Mouse (Mus musculus) left cerebral cortex, adult 9 months (tissue): ENCODE measurements at regions not wholly inside any gene's neighbourhood (a gene's known extent, or its start where the extent isn't known, plus 50 kb on each side); places are given as distances from the start of the nearest gene placed in this dataset.

ENCODE experiments used
- DNase-seq, 2 experiments: peaks; one replicate each; pipeline ENCODE4 v3.0.0; 2022; ENCODE audit warnings: low spot score in 2 of 2

DNA sequence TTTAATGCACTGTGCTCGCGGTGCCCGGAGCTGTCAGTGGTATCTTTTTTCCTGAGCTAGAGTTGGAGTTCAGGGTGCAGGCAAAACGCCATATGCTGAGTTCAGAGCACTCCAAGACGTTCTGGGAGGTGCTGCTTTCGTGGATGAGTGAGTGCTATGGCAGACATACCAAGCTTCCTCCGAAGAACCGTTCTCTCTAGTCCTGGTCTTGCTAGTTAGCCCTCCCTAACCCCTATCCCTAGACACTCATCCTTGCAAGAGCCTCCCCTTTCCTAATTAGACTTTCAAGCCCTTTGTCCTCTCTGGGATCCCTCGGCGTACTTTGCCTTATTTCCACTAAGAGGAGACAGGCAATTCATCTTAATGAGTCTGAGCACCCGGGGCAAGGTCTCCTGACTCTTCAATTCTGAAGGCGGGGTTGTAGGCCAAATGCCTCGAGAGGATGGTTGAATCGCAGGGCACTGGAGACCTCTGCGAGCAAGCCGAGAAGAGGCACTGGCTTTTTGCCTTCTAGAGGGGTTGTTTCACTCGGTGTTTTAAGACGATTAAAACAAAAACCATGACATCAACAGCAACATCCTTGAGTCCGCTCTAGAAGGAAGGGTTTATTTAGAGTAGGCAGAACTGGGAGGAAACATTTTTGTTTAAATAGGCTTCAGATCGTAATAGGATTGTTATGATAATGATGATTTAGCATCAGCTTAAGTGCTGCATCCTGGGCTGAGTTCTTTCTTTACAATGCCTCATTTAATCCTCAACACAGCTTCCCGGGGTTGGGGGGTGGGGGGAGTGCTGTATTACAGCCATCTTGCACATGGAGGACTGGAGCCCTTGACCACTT lies 243.6 kb downstream of the Ndfip2 start:
- DNase-seq: no peak

DNA sequence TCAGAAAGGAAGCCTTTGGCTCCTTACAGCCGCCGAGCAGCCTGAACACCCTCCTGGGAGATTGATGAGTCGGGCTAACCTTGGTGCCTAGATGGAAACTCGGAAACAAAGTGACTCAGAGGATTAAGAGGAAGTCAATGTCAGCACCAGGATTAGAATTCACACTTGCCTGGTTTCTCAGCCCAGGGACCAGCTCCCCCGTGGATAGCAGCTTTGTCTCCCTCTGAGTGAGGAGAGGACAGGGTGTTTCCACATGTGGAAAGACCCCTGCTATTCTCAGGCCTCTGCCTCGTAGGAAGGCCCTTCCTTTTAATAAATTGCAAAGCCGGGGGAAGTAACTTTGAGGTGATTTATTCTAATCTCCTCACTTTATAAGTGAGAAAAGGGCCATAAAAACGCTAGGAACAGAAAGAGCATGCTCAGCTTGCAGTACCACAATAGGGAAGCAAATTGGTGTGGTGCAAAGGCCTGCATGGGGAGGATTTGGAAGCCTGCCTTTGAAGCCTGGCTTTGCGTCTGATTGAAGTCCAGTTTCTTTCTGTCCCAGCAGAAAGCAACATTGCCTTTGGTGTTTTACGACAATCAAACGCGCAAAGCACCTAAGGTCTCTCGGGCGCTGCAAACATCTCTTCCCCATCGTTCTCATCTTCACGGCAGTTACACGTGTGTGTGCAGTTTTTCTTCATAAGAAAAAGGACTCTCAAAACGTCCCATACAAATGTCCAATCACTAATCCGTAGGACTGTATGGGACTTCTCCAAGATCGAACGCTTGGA lies 242.8 kb downstream of the Ndfip2 start:
- no peak for DNase-seq

DNA sequence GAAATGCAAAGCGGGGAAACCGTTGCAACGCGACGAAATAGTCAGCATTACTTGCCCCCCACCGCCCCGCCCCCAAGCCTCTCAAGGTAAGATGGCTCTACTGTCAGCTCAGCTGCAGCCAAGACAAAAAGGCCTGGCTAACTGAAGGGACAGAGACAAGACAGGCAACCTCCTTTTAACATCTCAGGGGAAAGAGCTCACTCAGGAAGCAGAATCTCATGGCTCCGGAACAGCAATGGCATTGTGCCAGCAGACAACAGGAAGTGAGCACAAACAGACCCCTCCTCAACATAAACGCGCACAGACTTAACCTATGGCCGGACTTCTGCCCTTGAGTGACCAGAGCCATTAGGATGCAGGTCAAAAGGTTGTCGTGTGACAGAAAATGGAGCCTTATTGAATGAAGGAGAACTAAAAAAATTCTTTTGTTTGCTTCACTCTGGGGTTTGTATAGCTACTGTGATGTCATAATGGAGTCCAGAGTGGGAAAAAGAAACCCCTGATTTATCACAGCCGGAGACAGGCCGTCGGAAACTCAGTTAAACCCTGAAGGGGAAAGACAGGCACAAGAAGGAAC lies 241.0 kb downstream of the Ndfip2 start:
- DNase-seq: no peak

DNA sequence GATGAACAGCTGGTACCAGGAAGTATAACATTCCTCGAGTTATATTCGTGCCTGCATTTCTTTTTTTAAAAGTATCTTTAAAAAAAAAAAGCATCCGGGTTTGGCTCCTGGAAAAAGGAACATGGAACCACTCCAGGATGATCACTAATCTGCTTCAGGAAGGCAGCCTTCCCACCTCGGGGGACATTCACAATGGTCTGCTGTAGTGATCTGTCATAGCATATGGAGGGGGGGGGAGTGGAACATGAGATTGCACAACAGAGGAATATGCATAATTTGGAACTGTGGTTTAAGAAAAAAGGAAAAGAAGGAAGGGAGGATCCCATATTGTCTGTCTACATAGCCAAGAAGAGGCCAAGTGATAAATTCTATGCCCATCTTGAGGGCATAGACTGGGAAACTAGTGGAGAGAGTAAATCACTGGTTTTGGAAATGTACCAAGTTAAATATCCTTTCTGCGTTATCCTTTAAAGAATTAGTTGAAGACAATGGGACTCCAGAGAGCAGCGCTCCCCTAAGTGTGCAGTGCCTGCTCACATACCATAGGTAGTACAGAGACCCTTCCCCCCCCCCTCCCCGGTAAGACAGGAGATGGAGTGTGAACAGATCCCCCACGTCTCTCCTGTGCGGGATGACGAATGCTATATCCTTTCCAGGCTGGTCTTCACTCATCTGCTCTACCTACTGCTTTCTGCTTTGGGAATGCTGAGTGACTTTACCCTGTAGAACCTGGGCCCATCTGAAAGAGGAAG lies 240.0 kb downstream of the Ndfip2 start:
- peak in 1 of 2 experiments; percentile 39 for DNase-seq

DNA sequence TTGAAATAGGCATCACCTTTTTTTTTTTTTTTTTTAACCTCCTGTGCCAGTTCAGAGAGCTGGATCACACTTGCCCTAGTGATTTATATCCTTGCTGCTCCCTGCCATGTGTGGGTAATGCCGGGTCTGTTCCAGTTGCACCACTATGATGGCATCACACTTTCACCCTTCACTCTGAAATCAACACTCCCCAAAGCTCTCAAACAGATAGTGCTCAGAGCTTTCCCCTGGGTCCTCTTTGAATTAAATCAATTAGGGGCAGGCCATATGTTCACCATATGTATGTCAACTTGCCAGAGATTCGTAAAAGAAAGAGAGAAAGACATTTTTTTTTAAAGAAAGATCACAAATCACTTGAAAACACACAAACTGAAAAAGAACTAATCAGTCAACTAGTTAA lies 236.8 kb downstream of the Ndfip2 start:
- DNase-seq: no peak

DNA sequence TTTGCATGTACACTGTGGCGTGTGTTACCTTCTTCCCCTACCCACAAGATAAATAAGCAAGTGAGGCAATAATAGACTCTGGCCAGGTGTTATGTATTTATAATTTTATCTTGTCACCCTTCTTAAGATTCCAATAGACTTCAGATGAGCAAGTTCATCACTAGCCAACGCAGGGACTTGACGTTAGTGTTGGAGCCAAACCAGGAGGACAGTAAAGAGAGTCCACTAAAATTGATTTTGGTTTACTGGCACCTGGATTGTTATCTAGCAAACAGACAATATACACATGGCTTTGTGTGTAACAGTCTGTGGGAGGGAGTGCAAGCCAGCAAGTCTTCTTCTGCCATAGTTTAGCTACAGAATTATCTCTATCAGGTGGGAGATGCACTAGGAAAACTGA lies 236.0 kb downstream of the Ndfip2 start:
- DNase-seq: no peak

DNA sequence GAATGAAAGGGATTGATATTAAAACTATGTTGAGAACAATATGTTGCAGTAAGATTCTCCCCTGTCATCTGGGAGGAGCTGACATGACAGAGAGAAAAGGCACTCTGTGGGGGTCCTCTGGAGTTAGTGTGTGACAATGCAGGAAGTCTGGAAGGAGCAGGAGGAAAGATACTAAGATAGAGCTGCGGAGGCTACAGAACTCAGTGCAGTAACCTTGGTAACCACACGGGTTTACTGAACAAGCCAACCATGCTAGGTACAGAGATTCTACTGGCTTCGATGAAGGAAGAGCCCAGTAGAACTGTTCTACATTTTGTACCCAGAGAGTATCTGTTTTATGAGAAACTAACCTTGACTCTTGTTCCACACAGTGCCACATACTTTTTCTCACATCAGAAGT lies 231.8 kb downstream of the Ndfip2 start:
- no peak for DNase-seq

DNA sequence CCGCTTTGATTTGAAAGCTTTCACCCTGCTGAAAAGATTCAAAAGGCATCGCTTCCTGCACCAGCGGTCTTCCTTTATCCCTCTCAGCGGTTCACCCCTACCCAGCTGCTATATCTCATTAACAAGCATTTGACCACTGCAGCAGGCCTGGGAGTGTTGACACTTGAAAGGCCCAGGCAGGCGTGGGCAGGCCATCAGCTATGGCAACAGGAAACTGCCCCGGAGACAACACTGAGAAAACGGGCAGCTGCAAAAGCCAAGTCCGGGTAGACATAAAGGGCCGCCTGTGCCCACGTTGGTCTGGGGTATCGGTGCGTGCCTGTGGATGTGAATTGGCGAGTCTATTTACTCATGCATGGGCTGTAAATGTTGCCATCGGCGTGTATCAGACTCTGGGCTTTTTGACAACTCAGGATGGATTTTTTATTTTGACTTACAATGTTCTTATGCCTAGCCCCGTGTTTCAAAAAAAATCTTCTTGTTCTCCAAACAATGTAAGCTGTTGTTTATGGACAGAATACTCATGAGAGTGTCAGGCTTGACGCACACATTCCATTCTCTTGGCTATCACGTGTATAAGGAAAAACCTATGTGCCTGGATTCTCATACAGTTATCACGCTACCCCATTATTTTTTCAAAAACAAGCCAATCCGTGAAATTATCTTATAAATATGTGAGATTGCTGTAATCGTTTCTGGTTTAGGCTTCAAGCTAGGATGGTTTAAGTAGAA lies 225.1 kb downstream of the Ndfip2 start:
- no peak for DNase-seq

DNA sequence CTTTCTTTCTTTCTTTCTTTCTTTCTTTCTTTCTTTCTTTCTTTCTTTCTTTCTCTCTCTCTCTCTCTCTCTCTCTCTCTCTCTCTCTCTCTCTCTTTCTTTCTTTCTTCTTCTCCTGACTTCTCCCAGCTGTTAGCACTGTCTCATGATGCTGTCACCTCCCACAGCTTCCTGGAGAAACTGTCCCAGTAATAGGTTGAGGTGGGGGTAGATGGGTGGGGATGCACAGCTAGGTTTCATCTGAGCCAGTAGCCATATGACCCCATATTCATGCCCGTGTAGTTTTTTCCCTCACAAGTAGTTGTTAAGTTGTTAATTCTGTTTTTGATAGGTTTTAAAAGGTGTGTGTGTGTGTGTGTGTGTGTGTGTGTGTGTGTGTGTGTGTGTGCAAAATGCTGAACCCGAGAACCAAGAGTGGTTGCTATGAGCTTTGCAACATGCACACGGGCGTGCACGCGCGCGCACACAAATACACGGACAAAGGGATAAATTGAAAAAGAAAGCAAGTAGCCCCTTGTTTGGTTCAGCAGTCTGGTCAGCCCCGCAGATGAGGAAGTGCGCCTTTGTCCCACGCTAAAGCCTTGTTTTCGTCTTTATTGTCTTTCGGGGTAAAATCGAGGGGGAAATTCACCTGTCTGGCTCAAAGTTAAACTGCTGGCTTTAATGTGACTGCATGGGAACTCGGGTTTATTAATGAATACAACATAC lies 224.4 kb downstream of the Ndfip2 start:
- DNase-seq: no peak

DNA sequence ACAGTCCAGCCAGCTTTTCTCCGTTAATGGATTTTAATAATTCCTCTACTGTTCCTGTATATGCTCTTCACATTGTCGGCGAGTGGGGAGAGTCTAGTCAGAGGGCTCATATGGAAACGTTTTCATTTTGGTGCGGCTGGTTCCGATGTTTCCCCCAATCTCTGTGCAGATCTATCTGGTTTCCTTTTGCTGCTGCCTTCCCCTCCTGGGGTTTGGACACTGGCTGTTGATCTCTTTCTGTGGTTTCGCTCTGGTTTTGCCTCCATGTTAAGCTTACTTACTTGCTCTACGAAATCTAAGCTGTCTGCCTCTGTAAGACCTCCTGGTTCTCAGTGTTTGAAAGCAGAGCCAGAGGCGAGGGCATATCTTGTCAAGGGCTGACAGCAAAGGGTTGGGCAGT lies 221.7 kb downstream of the Ndfip2 start:
- no peak for DNase-seq

DNA sequence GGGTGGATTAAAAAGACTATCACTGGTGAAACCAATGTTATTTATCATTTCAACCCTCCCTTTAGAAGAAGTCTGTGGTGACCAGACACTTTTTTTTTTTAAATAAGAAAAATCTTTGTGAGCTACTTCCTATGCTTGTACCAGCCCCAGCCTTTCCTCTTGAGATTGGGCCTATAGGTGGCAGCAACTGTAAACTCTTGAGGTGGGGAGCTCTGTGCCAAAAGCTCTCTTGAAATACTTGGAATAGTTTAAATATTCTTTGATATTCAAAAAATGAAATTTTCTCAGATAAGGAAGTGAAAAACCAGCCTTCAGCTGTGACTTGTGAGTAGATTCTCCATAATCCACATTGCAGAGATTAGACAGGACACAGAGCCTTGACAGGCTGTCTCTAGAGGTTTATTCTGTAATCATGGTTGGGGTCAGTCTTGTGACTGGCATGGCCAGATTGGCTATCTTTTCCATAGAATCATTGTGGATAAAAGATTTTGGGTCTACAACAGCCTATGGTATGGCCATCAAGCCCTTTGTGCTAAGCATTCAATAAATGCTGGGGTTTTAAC lies 216.7 kb downstream of the Ndfip2 start:
- peak in 1 of 2 experiments; percentile 75 for DNase-seq

DNA sequence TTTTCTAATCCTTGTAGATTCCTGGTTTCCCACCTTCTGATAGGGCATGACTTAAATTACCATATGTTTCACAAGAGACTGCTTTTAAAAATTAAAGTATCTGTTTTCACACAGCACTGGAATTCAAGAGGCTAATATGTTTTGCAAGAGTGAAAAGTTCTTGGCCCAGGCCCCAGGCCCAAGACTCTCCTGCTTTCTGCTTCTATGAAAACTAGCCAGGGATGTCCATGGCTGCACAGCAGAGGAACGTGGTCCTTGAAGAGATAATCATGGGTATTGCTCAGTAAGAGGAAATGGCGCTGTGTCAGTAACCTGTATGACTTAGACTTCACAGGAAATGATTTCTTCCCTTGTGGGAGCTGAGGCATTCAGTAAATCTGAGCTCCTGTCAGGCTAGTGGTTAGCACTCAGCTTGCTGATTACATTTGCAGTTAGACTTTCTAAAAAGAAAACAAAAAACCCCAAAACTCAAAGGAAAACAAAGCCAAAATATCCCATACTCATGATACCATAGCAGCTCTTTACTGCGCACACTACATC lies 190.6 kb downstream of the Ndfip2 start:
- DNase-seq: no peak

DNA sequence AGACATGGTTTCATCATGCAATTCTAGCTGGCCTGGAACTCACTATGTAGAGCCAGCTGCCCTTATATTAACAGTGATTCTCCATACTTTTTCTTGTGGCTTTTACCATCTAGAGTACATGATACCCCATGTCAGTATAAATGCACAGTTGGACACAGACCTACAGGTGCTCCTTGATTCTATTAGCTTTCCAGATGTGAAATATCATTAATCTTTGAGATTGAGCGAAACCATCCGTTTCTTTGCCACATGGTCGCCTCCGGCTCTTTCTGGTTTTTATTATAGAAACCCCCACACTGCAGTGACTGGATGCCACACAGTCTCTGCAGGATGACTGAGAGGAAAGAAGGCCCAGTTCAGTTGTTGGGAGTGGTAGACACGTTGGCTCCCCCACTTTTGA lies 188.7 kb downstream of the Ndfip2 start:
- DNase-seq: no peak

DNA sequence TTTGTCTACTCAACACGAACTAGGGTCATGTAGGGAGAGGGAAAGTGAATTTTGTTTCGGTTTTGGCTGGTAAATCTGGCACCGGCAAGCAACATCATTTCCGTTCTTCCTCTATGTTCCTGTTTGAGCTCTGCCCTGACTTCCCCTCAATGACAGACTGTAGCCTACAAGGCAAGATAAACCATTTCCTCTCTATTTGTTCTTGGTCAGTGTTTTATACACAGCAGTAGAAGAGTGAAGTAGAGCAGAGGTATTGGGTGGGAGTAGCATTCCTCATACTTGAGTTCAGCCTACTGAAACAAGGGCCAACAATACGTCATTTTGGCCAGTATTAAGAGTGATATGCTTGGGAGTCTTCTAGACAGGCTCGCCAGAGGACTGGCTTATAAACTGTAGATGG lies 177.0 kb downstream of the Ndfip2 start:
- no peak for DNase-seq

DNA sequence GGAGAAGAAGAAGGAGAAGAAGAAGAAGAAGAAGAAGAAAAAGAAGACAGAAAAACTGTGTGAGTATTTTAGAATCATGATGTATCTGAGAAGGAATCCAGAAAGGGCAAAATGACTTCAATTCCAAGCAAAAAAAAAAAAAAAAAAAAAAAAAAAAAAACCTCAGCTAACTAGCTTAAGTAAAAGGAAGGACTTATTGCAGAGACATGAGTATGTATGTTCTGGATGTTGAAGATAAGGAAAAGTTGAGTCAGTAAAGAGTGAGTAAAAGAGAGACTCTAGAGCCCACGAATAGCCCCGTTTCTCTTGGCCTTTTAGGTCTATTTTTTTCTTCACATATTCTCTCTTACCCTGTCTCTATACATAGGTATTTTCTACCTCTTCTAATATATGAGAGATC lies 175.1 kb downstream of the Ndfip2 start:
- no peak for DNase-seq

DNA sequence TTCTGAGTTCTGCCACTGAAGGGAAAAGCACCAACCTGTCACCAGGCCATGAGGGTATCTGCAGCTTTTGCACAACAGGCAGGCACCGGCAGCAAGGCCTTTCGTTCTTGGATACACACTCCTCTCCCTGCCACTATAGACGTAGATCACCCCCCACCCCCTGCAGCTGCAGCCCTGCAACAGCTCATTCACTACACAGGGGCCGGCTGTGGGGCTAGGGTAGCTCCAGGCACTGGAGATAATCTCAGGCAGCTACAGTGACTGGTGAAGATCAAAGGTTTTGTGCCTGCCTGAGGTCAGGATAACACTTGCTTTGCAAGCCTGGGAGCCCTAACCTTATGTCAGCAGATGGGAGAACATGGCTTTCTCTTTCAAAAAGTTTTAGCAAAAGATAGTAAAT lies 174.3 kb downstream of the Ndfip2 start:
- DNase-seq: no peak

DNA sequence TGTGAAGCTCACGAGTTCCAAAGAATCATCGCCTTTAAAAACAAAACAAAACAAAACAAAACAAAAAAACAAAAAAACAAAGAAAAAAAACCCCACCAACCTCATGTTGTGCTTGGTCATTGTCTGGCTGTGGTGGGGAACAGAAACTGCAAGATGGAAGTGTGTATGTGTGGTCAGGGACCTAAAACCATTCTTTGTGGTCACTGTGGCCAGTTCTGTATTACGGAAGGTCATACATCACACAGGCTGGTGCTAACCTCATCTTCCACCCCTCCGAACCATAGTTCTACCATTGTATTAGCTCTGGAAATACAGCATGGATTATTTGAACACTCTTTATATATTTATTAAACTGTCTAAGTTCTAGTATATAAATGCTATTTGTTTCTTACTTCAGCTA lies 173.2 kb downstream of the Ndfip2 start:
- no peak for DNase-seq

DNA sequence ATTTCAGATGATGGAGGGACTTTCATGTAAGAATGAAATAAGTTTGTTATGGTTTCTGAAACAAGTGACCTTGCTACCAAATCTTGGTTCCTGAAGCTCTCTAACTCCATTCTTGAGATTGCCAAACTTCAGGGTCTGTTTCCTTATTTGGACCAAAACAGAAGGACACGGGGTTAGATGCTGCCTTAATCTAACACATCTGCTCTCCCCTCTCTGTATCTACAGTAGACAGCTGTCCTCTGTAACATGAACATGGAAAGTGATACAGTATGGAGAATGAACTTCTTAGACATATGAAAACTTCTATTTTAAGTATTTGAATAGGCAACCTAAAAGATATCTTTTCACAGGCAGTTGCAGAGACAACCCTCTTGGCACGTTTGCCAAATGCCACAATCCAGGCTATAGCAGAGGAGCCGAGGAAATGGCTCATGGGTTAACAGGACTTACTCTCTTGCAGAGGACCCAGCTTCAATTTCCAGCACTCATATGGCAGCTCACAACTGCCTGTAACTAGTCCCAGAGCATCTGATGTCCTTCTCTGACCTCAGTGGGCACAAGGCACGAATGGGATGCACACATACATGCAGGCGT lies 171.4 kb downstream of the Ndfip2 start:
- DNase-seq: no peak

DNA sequence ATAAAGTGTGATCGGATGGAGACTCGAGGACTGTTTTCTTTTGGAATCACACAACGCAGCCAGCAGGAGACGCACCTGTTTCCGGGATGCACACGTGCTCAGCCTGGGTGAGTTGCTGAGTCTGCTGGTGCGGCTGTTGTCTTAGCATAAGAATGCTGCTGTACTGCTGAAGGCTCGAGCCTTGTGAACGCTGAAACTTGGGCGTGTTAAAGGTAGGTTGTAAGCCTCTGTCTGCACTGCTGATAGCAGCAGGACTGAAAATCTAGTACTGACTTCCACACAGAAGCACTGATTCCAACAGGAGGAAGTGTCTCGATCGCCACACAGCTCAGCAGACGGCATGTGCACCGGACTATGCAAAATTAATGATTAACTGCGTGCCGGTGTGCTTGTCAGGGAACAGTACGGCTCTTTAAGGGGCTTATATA lies 169.1 kb downstream of the Ndfip2 start:
- peak in 1 of 2 experiments; percentile 15 for DNase-seq
